Mouse (Mus musculus) gastrocnemius, postnatal 36 days (tissue): ENCODE results near the gene Aspn. TPM values are rescaled to one million over a fixed set of nuclear protein-coding genes. Genes with fewer than 3 reads are reported as not detected.

Source experiments
- DNase-seq, 2 experiments: peaks; one replicate each; pipeline ENCODE4 v3.0.0; 2022
- intact Hi-C: fragments of 180-260 bp; cut with DNase I; formaldehyde crosslinking; loops from one replicate; pipeline ENCODE4 v1.15.1; 2025
- long read RNA-seq, 2 experiments: library from polyadenylated mRNA; stranded (forward); transcript quantifications; one replicate each; pipeline ENCODE4 v2.0.0; 2021
- total RNA-seq, 2 experiments: library from RNA; stranded (reverse); gene quantifications; 2 replicates each; pipeline ENCODE4 v1.2.3; 2021

The Aspn gene
- total RNA-seq = 10 to 100 TPM; 18.0 to 20.4 TPM
- long read RNA-seq, experiment 1, transcript Aspn-201 (8 exons, 2,310 nt) = major isoform, 16 of 19 reads
- long read RNA-seq, experiment 1, partial matches to known transcripts = 2 of 19 reads
- long read RNA-seq, experiment 1, other reads (novel, unspliced or antisense) = 0 of 19 reads
- long read RNA-seq, experiment 2, transcript Aspn-201 (8 exons, 2,310 nt) = major isoform, 9 of 12 reads
- long read RNA-seq, experiment 2, partial matches to known transcripts = 1 of 12 reads
- long read RNA-seq, experiment 2, other reads (novel, unspliced or antisense) = 2 of 12 reads

GRCm38 (mm10) chr13:49544279-49544678 lies at the start of gene Aspn:
TSS of gene Aspn (plus strand) at chr13:49544443.
- no peak for DNase-seq
- intact Hi-C loops = no loop called here

GRCm38 (mm10) chr13:49504510-49504909 lies 39.7 kb upstream of the Aspn start, which contains the start of gene Ecm2:
TSS of gene Ecm2 (plus strand) at chr13:49504810.
- DNase-seq = no peak
- intact Hi-C loops = no loop called here

GRCm38 (mm10) chr13:49505776-49506175 lies 38.5 kb upstream of the Aspn start:
- no peak for DNase-seq
- intact Hi-C loops = no loop called here

- intact Hi-C loops = no loop called here
- DNase-seq = peak in 1 of 2 experiments; percentile 9
Observed at GRCm38 (mm10) chr13:49507176-49507575, 37.1 kb upstream of the Aspn start.

- intact Hi-C loops = no loop called here
- no peak for DNase-seq
Observed at GRCm38 (mm10) chr13:49518761-49519160, 25.5 kb upstream of the Aspn start.

GRCm38 (mm10) chr13:49526235-49526634 lies 18.0 kb upstream of the Aspn start:
- no peak for DNase-seq
- intact Hi-C loops = no loop called here

- DNase-seq = no peak
- intact Hi-C loops = no loop called here
Observed at GRCm38 (mm10) chr13:49530636-49531035, 13.6 kb upstream of the Aspn start.

- intact Hi-C loops = no loop called here
Observed at GRCm38 (mm10) chr13:49536946-49537345, 7.3 kb upstream of the Aspn start.

GRCm38 (mm10) chr13:49538693-49539092 lies 5.5 kb upstream of the Aspn start:
- no peak for DNase-seq
- intact Hi-C loops = no loop called here

More at GRCm38 (mm10) chr13:49536946-49537345, 7.3 kb upstream of the Aspn start:
- DNase-seq = no peak

GRCm38 (mm10) chr13:49545646-49546045 lies 1.4 kb downstream of the Aspn start:
- no peak for DNase-seq

GRCm38 (mm10) chr13:49546517-49546916 lies 2.3 kb downstream of the Aspn start:
- no peak for DNase-seq
- intact Hi-C loops = no loop called here

More at GRCm38 (mm10) chr13:49545646-49546045, 1.4 kb downstream of the Aspn start:
- intact Hi-C loops = no loop called here

- intact Hi-C loops = no loop called here
- DNase-seq = no peak
Observed at GRCm38 (mm10) chr13:49547563-49548150, 3.4 kb downstream of the Aspn start.

- no peak for DNase-seq
- intact Hi-C loops = no loop called here
Observed at GRCm38 (mm10) chr13:49549616-49550015, 5.4 kb downstream of the Aspn start.

- no peak for DNase-seq
- intact Hi-C loops = no loop called here
Observed at GRCm38 (mm10) chr13:49554519-49554918, 10.3 kb downstream of the Aspn start.

- no peak for DNase-seq
- intact Hi-C loops = no loop called here
Observed at GRCm38 (mm10) chr13:49556203-49556602, 12.0 kb downstream of the Aspn start.

GRCm38 (mm10) chr13:49556924-49557323 lies 12.7 kb downstream of the Aspn start:
- DNase-seq = no peak
- intact Hi-C loops = no loop called here

- DNase-seq = peak in 1 of 2 experiments; percentile 39
- intact Hi-C loops = no loop called here
Observed at GRCm38 (mm10) chr13:49559185-49559584, 14.9 kb downstream of the Aspn start.

- DNase-seq = no peak
- intact Hi-C loops = loop anchor here (5.0 kb wide), 1 partner anchor 114 kb away; no protein-coding TSS in a partner anchor
Observed at GRCm38 (mm10) chr13:49560886-49561285, 16.6 kb downstream of the Aspn start.

- intact Hi-C loops = loop anchor here (5.0 kb wide), 1 partner anchor 117 kb away; no protein-coding TSS in a partner anchor
- no peak for DNase-seq
Observed at GRCm38 (mm10) chr13:49564347-49564746, 20.1 kb downstream of the Aspn start.

- intact Hi-C loops = no loop called here
- DNase-seq = no peak
Observed at GRCm38 (mm10) chr13:49570371-49570770, 26.1 kb downstream of the Aspn start.

GRCm38 (mm10) chr13:49571418-49571817 lies 27.2 kb downstream of the Aspn start:
- DNase-seq = no peak
- intact Hi-C loops = no loop called here
